Mouse (Mus musculus): Measurements from ENCODE around the gene Rpl22l1.
"Not testable (repeated sequence)": the region's sequence is repeated elsewhere in the genome, so short reads cannot be mapped to it uniquely, and the experiment has no call there.

Rpl22l1 gene

DNA sequence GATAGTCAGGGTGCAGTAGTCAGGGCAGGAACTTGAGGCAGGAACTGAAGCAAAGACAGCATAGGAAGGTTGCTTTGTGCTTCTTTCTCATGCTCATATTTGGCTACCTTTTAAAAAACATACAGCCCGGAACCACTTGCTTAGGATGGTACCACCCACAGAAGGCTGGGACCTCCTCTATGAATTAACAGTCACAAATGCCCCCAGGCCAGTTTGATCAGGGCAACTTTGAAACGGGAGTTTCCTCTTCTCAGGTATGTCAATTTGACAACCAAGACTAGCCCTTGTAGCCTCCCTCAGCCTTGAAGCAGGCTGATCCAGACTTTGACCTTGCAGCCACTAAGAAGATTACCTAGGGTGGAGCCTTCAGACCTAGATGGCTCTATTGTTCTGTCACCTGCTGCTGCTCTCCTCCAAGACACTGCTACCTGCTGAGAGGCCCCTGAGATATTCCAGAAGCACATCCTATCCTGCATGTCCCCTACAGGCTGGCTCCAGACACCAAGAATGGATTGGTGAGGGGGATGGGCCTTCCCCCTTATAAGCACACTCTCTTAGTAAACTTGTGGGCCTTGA, 31.6 kb downstream of the Rpl22l1 start:
- DNase-seq (ENCODE audit: low read depth, low spot score) = no peak

DNA sequence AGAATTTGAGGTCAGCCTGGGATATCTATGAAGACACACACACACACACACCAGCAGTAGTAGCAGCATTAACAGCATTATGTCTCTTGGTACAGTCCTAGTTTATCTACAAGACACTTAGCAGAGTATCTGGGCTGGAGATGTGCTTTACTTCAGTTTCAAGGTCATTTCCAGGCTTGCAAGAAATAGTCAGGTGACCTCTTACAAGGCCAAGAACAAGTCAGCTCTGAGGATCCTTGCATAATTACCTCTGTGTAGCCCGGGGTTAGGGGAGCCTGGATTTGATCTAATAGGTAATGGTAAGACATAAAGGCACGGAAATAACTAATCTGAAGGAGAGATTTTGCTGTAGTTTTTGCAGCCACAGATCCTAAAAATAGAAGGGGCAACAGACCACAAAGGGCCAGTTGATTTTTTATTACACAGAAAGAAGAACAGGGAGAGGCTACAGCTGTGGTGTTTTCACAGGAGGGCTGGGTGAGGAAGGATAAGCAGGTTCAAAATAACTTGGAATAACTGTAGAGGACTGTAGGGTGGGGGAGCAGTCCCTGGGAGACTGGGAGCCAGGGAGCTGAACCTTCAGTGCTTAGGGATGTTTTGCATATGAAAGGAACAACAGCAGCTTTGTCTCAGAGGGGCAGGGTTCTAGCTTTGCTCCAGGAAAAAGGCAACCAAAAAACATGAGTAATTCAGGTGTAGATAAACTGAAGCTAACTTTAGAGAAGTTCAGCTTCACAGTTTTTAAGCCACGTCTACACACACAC, 36.8 kb downstream of the Rpl22l1 start:
- no peak for DNase-seq (ENCODE audit: low read depth, low spot score)

DNA sequence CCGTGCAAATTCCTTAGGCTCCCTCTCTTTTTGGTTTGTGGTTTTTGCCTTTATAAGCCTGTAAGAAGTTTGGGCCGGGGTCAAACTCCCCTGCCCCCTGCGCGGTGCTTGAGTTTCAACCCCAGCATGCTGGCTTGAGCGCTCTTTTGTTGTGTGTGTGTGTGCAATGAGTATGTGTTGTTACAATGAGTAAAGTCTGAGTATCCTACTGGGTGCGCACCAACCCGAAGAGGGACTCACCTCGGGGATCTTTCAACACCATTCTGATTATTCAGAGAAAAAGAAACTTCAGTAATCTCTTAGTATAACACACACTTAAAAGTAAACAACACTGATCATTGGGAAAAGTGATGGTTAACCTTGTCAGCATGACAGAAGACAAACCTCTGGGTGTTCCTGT, 38.0 kb downstream of the Rpl22l1 start:
- no peak for DNase-seq (ENCODE audit: low read depth, low spot score)

DNA sequence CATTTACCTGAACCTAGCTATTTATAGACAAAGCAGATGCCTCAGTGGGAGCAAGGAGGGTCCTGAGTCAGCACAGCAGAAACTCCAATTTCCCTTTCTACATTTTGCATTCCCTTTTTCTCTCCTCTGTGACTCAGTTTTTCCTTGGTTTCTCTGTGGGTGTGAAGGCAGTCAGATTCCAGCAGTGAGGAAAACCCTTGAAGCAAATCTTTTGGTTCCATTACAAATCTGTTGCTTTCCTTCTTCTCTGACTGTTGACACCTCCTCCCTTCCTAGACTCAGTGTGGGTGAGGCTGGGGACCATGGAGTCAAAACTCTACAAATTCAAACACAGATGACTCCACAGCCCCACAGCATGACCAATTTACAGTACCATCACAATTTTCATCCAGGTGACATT, 41.9 kb downstream of the Rpl22l1 start:
- DNase-seq (ENCODE audit: low read depth, low spot score) = no peak

DNA sequence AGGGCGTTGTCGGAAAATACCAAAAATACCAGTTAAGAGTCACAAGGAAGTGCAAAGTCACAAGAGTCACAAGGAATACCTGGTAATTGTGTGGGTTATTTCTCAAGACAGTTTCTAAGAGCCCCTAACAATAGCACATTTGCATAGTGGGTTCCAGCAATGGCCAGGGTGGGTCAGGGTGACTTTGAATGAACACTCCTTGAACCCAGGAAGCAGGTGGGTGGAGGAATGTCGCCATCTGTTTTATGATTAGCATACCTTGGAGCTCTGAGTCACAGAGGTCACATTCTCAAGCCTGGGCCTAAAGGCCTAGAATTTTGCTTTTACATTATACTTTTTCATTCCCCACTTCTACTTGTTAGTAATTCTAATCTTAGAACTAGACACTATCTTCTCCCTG, 46.9 kb downstream of the Rpl22l1 start:
- DNase-seq (ENCODE audit: low read depth, low spot score) = not testable (repeated sequence)

All from retina, postnatal 7 days (tissue).